Mouse (Mus musculus) stomach, postnatal 0 days (tissue): ENCODE results near the gene Tmub1. TPM values are rescaled to one million over a fixed set of nuclear protein-coding genes. Genes with fewer than 3 reads are reported as not detected.
A peak's percentile ranks its signal among the peaks of the same experiment; 100 is the strongest.

Experiments
- ATAC-seq: fragments of 200-750 bp; cut with Nextera tagmentation; 2 replicates; pipeline ENCODE4 v1.8.0; 2017; ENCODE audit not compliant: low FRiP score, low TSS enrichment
- DNase-seq: peaks from one replicate; pipeline ENCODE4 v3.0.0-alpha.2; 2016; ENCODE audit warnings: low spot score
- H3K27ac ChIP-seq: fragments of 300-500 bp; sonication (generic); replicated peaks from 2 replicates; pipeline ENCODE4 v1.5.1; 2014; ENCODE audit warnings: mild to moderate bottlenecking, control low read depth
- H3K27me3 ChIP-seq: fragments of 300-500 bp; sonication (generic); 2 replicates; pipeline ENCODE4 v1.6.1; 2014; ENCODE audit warnings: low read length; ENCODE audit not compliant: control insufficient read depth, insufficient read depth
- H3K36me3 ChIP-seq: fragments of 300-500 bp; sonication (generic); 2 replicates; pipeline ENCODE4 v1.6.1; 2014; ENCODE audit warnings: low read length, mixed read lengths; ENCODE audit not compliant: control insufficient read depth, insufficient read depth
- H3K4me1 ChIP-seq: fragments of 300-500 bp; sonication (generic); replicated peaks from 2 replicates; pipeline ENCODE4 v1.6.1; 2014; ENCODE audit warnings: antibody characterized with exemption; ENCODE audit not compliant: control insufficient read depth, insufficient read depth
- H3K4me2 ChIP-seq: fragments of 300-500 bp; sonication (generic); replicated peaks from 2 replicates; pipeline ENCODE4 v1.6.1; 2014; ENCODE audit warnings: low read depth, mild to moderate bottlenecking, control low read depth, moderate library complexity
- H3K4me3 ChIP-seq: fragments of 300-500 bp; sonication (generic); 2 replicates; pipeline ENCODE4 v1.5.1; 2014; ENCODE audit warnings: low read depth, low read length, control low read depth
- H3K9ac ChIP-seq: fragments of 300-500 bp; sonication (generic); 2 replicates; pipeline ENCODE4 v1.6.1; 2014; ENCODE audit warnings: mild to moderate bottlenecking, low read length, control low read depth, mixed read lengths
- H3K9me3 ChIP-seq: fragments of 300-500 bp; sonication (generic); 2 replicates; pipeline ENCODE4 v1.6.1; 2016; ENCODE audit warnings: low read length; ENCODE audit not compliant: control insufficient read depth
- CTCF ChIP-seq: IDR thresholded peaks from 2 replicates; pipeline ENCODE4 v1.5.1; 2016; ENCODE audit warnings: antibody characterized with exemption, low read depth, mild to moderate bottlenecking, moderate library complexity
- EP300 ChIP-seq: optimal IDR thresholded peaks from 2 replicates; pipeline ENCODE3; 2016; ENCODE audit warnings: antibody characterized with exemption
- WGBS: fragments of 180-500 bp; shearing (Covaris S2); extraction: QIAGEN DNeasy Blood & Tissue Kit; methylation state at CpG from one replicate; pipeline ENCODE4 v1.1.7; 2014; 5-methylcytosine and 5-hydroxymethylcytosine counted together
- polyA plus RNA-seq: library from polyadenylated mRNA; unstranded; fragments of >200 nt; fragmentation: Nextera tagmentation; extraction: Ambion mirVana; gene quantifications from 2 replicates; pipeline ENCODE4 v1.2.1, GENCODE M21; 2015

Tmub1 gene
- polyA plus RNA-seq, 1 experiment from 2014 or later: 20.9 TPM

DNA sequence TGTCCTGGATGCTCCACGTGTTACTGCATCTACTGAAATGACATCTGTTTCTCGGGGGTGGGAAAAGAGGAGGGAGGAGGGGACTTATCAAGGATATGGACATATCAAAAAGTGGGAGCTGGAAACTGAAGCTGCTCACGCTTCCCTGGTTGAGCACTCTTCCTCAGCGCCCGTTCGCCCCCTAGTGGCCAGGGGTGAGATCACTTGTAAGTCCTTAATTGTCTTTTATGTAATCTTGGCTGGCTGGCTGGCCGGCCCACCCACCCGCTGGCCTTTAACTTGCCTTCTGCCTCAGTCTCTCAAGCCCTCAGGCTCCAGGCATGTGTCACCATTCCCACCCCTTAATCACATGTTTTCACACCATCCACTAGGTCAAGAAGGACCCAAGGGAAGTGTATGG lies 38.4 kb upstream of the Tmub1 start:
- TF ChIP-seq CTCF: peak; percentile 91
- no peak for TF ChIP-seq EP300
- Histone ChIP-seq H3K36me3 (peaks cover 41% of the 10 kb centered on the region), H3K27me3 (no peaks in the 10 kb centered on the region), H3K4me3 (no peak overlapping the region), H3K4me2 (no peak overlapping the region), H3K4me1 (no peaks in the 10 kb centered on the region), H3K9me3 (no peaks in the 10 kb centered on the region), H3K27ac (no peak overlapping the region), H3K9ac (no peak overlapping the region)
- WGBS: 4% methylated on average over 8 of the region's 8 CpGs
- ATAC-seq (no peak), DNase-seq (peak; percentile 86)

- H3K9ac ChIP-seq: no peak overlapping the region
- H3K4me2 ChIP-seq: no peak overlapping the region
- no peak for ATAC-seq
- no peaks in the 10 kb centered on the region for H3K27me3 ChIP-seq
- H3K36me3 ChIP-seq: peaks cover 36% of the 10 kb centered on the region
- H3K4me1 ChIP-seq: no peaks in the 10 kb centered on the region
- H3K4me3 ChIP-seq: no peak overlapping the region
- WGBS: 63% methylated on average over 22 of the region's 22 CpGs
- no peaks in the 10 kb centered on the region for H3K9me3 ChIP-seq
- DNase-seq: no peak
- TF ChIP-seq EP300 (no peak), CTCF (no peak)
- no peak overlapping the region for H3K27ac ChIP-seq
These were observed 37.3 kb upstream of the Tmub1 start for GRCm38 (mm10) chr5:24484963-24485362.

- H3K36me3 ChIP-seq: peaks cover 43% of the 10 kb centered on the region
- H3K4me3 ChIP-seq: no peak overlapping the region
- 25% methylated on average over 11 of the region's 11 CpGs for WGBS
- H3K27me3 ChIP-seq: no peaks in the 10 kb centered on the region
- no peak overlapping the region for H3K27ac ChIP-seq
- H3K4me2 ChIP-seq: no peak overlapping the region
- DNase-seq: peak; percentile 87
- H3K9me3 ChIP-seq: no peaks in the 10 kb centered on the region
- no peak overlapping the region for H3K9ac ChIP-seq
- H3K4me1 ChIP-seq: no peaks in the 10 kb centered on the region
- TF ChIP-seq CTCF: peak; percentile 92
- no peak for TF ChIP-seq EP300
- peak; percentile 77 for ATAC-seq
These were observed 35.7 kb upstream of the Tmub1 start for GRCm38 (mm10) chr5:24483326-24483725.

DNA sequence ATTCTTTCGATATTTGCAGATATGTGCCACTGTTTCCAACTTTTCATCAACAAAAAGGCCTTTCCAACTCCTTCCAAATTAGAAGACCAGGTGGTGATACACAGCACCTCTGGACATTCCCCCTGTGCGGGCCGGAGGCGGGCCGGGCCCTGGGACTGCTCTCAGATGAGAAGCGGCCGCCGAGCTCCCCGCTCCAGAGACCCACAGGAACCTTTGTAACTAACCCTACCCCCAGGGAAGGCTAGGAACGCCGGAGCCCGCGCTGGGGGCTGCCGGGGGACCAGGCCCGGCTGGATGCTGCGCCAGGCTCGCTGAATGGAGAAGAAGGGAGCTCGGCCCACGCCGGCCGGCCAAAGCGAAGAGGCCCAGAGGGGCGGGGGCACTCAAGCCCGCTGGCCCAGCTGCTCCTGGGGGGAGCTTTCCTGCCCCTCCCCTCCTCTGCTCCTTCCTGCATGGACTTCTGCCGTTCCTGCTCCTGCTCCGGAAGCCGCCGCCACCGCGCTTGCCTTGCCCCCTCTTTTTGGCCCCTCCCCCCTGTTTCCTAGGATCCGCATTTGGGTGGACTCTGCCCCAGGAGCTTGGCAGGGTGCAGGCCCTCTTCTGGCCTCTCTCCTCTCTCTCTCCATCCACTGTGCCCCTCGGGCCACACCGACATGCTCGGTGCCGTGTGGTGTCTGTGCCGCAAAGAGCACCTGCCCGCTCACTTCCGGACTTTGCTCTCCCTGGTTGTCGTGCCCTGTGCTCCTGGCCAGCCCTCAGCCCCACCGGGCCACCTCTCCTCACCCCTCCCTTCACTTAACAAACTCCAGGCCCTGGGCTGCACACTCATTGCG lies 34.8 kb upstream of the Tmub1 start:
- Histone ChIP-seq H3K9me3 (no peaks in the 10 kb centered on the region), H3K4me3 (no peak overlapping the region), H3K4me1 (no peaks in the 10 kb centered on the region), H3K36me3 (peaks cover 49% of the 10 kb centered on the region), H3K4me2 (no peak overlapping the region), H3K27ac (no peak overlapping the region), H3K27me3 (no peaks in the 10 kb centered on the region), H3K9ac (no peak overlapping the region)
- DNase-seq (peak; percentile 61), ATAC-seq (peak; percentile 36)
- 62% methylated on average over 38 of the region's 41 CpGs for WGBS
- TF ChIP-seq EP300: no peak
- TF ChIP-seq CTCF: no peak

- Histone ChIP-seq H3K4me2 (no peak overlapping the region), H3K27ac (no peak overlapping the region), H3K4me1 (no peaks in the 10 kb centered on the region), H3K4me3 (no peak overlapping the region), H3K36me3 (peaks cover 53% of the 10 kb centered on the region), H3K9me3 (no peaks in the 10 kb centered on the region), H3K27me3 (no peaks in the 10 kb centered on the region), H3K9ac (no peak overlapping the region)
- ATAC-seq: peak; percentile 53; the same call in 1 of the 2 replicates
- TF ChIP-seq EP300: no peak
- peak; percentile 80 for TF ChIP-seq CTCF
- WGBS: 19% methylated on average over 4 of the region's 4 CpGs
- peak; percentile 85 for DNase-seq
These were observed 34.0 kb upstream of the Tmub1 start for GRCm38 (mm10) chr5:24481647-24482046.

DNA sequence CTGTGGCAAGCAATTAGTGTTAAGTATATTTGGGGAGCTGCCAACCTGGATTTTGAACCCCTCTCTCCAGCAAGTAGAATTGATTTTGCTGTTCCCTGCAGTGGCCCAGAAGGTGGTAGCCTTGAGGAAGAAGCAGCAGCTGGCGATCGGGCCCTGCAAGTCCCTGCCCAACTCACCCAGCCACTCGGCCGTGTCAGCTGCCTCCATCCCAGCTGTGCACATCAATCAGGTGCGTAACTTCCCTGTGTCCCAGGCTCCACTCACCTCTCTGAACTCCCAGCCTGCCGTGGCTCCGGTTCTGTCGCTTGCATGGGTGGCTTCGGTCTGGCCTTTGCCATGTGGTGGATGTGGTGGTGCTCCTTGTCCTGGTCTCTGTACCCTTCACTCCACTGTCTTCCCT lies 30.3 kb upstream of the Tmub1 start:
- 86% methylated on average over 9 of the region's 9 CpGs for WGBS
- no peak for ATAC-seq
- H3K9me3 ChIP-seq: no peaks in the 10 kb centered on the region
- TF ChIP-seq EP300 (no peak), CTCF (no peak)
- no peaks in the 10 kb centered on the region for H3K27me3 ChIP-seq
- H3K4me3 ChIP-seq: no peak overlapping the region
- no peak overlapping the region for H3K4me2 ChIP-seq
- no peak overlapping the region for H3K9ac ChIP-seq
- peaks cover 45% of the 10 kb centered on the region for H3K36me3 ChIP-seq
- no peak overlapping the region for H3K27ac ChIP-seq
- 0 out of 2 replicates have a peak, but pooled peaks cover 3% of the 10 kb centered on the region for H3K4me1 ChIP-seq
- DNase-seq: no peak
